Mouse (Mus musculus) kidney, embryonic 14.5 days (tissue): Measurements from ENCODE around the gene Atraid. TPM values are rescaled to one million over a fixed set of nuclear protein-coding genes. Genes with fewer than 3 reads are reported as not detected.

Experiments used
- ATAC-seq: fragments of 200-750 bp; cut with Nextera tagmentation; 2 replicates; pipeline ENCODE4 v1.8.0; 2017; ENCODE audit warnings: moderate number of reproducible peaks, mild to moderate bottlenecking, moderate TSS enrichment, moderate library complexity; ENCODE audit not compliant: low FRiP score, low TSS enrichment
- H3K27ac ChIP-seq: fragments of 300-500 bp; sonication (generic); 2 replicates; pipeline ENCODE4 v1.5.1; 2014; ENCODE audit warnings: low read depth, mild to moderate bottlenecking, low read length, moderate library complexity, mixed read lengths
- H3K27me3 ChIP-seq: fragments of 300-500 bp; sonication (generic); 2 replicates; pipeline ENCODE4 v1.6.1; 2014; ENCODE audit warnings: mild to moderate bottlenecking, low read length; ENCODE audit not compliant: control insufficient read depth, insufficient read depth
- H3K36me3 ChIP-seq: fragments of 300-500 bp; sonication (generic); 2 replicates; pipeline ENCODE4 v1.6.1; 2014; ENCODE audit warnings: low read length, mixed read lengths; ENCODE audit not compliant: control insufficient read depth, insufficient read depth
- H3K4me1 ChIP-seq: fragments of 300-500 bp; sonication (generic); 2 replicates; pipeline ENCODE4 v1.6.1; 2014; ENCODE audit warnings: low read length, mixed read lengths; ENCODE audit not compliant: control insufficient read depth, insufficient read depth
- H3K4me2 ChIP-seq: fragments of 300-500 bp; sonication (generic); replicated peaks from 2 replicates; pipeline ENCODE4 v1.6.1; 2014; ENCODE audit warnings: low read depth, mild to moderate bottlenecking, low read length
- H3K4me3 ChIP-seq: fragments of 300-500 bp; sonication (generic); 2 replicates; pipeline ENCODE4 v1.5.1; 2014; ENCODE audit warnings: mild to moderate bottlenecking, low read length
- H3K9ac ChIP-seq: fragments of 300-500 bp; sonication (generic); 2 replicates; pipeline ENCODE4 v1.6.1; 2014; ENCODE audit warnings: low read depth, mild to moderate bottlenecking, low read length, moderate library complexity
- H3K9me3 ChIP-seq: fragments of 300-500 bp; sonication (generic); 2 replicates; pipeline ENCODE4 v1.6.1; 2016; ENCODE audit warnings: low read length; ENCODE audit not compliant: control insufficient read depth
- WGBS: fragments of 180-500 bp; shearing (Covaris S2); extraction: QIAGEN DNeasy Blood & Tissue Kit; methylation state at CpG from one replicate; pipeline ENCODE4 v1.1.7; 2014; 5-methylcytosine and 5-hydroxymethylcytosine counted together
- polyA plus RNA-seq: library from polyadenylated mRNA; unstranded; fragments of >200 nt; fragmentation: Nextera tagmentation; extraction: Ambion mirVana; gene quantifications from 2 replicates; pipeline ENCODE4 v1.2.1, GENCODE M21; 2014

Gene Atraid
- polyA plus RNA-seq, 1 experiment from 2014 or later, result 144 TPM

DNA sequence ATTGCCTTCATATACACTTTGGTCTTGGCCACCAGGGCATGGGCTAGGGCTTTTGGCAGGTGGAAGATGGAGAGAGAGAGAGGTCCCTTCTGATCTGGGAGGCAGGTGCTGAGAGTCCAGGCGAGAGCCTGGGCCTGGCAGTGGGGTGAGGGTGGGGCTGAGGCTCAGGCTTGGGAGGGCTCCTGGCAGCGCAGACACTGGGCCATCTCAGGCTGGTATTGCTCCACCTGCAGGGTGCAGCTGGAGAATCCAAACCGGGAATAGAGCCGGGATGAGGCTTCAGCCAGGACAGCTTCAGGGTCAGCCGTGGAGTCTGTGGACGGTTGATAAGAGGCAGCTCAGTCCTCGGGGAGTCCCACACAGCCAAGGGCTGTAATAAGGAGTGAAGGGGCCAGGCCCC is 38.5 kb downstream of the Atraid start:
- Histone ChIP-seq H3K4me3 (no peak overlapping the region), H3K27me3 (peaks cover 24% of the 10 kb centered on the region), H3K4me2 (no peak overlapping the region), H3K36me3 (no peaks in the 10 kb centered on the region), H3K9me3 (no peaks in the 10 kb centered on the region), H3K27ac (no peak overlapping the region), H3K9ac (no peak overlapping the region), H3K4me1 (peaks cover 5% of the 10 kb centered on the region)
- ATAC-seq, result no peak
- 31% methylated on average over 7 of the region's 7 CpGs for WGBS

- WGBS, result 75% methylated on average over 2 of the region's 2 CpGs
- Histone ChIP-seq H3K4me2 (no peak overlapping the region), H3K36me3 (no peaks in the 10 kb centered on the region), H3K4me3 (no peak overlapping the region), H3K27me3 (peaks cover 30% of the 10 kb centered on the region), H3K9ac (no peak overlapping the region), H3K9me3 (no peaks in the 10 kb centered on the region), H3K27ac (no peak overlapping the region), H3K4me1 (peaks cover 5% of the 10 kb centered on the region)
- no peak for ATAC-seq
These were observed 39.0 kb downstream of the Atraid start for GRCm38 (mm10) chr5:31087131-31087530.

GRCm38 (mm10) chr5:31092231-31092975 is 44.3 kb downstream of the Atraid start:
- H3K9me3 ChIP-seq, result no peaks in the 10 kb centered on the region
- 0 out of 2 replicates have a peak, but pooled peaks have one; percentile 3 for ATAC-seq
- no peak overlapping the region for H3K27ac ChIP-seq
- peak overlapping the region; percentile 29; the same call in 1 of the 2 replicates for H3K9ac ChIP-seq
- peak overlapping the region; percentile 41 for H3K4me3 ChIP-seq
- H3K36me3 ChIP-seq, result no peaks in the 10 kb centered on the region
- WGBS, result 2% methylated on average over 37 of the region's 53 CpGs
- peak overlapping the region; percentile 50 for H3K4me2 ChIP-seq
- H3K27me3 ChIP-seq, result peaks cover 75% of the 10 kb centered on the region
- peaks cover 20% of the 10 kb centered on the region; the same call in 1 of the 2 replicates for H3K4me1 ChIP-seq

- WGBS, result under 1% methylated on average over 46 of the region's 54 CpGs
- peak overlapping the region; percentile 50 for H3K4me2 ChIP-seq
- ATAC-seq, result peak; percentile 56
- H3K36me3 ChIP-seq, result no peaks in the 10 kb centered on the region
- no peak overlapping the region for H3K27ac ChIP-seq
- H3K9me3 ChIP-seq, result no peaks in the 10 kb centered on the region
- H3K4me1 ChIP-seq, result peaks cover 20% of the 10 kb centered on the region; the same call in 1 of the 2 replicates
- H3K27me3 ChIP-seq, result peaks cover 75% of the 10 kb centered on the region
- H3K9ac ChIP-seq, result peak overlapping the region; percentile 29; the same call in 1 of the 2 replicates
- H3K4me3 ChIP-seq, result peak overlapping the region; percentile 41
These were observed 45.3 kb downstream of the Atraid start for GRCm38 (mm10) chr5:31093151-31094041.

DNA sequence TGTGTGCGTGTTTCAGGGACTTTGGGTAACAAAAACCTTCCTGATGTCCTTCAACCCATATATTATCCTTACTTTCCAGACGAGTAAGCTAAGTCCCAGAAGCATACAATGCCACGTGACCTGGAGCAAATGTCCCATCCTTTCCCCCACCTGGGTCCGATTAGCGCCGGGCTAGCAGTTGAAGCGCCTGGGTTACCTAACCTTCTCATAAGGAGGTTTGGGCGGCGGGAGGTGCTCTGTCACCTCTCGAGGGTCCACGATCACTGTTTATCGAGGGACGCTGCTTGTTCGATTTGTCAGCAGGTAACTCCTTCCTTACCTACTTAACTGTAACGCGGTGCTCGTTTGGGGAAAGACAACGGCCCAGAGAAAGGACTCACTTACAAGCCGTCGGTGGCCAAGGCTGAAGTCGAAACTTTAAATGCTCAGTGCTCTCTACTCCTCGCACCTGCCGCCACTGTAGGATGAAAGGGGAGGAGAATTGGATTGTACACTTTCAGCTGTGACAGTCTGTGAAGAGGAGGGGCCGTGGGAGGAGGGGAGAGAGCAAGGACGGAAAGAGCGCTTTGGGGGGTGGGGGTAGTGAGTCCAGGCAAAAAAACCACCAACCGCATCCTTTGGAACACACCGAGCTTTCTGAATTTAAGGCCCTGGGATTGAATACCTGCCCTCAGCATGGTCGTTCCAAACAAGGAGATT is 46.1 kb downstream of the Atraid start:
- WGBS, result 1% methylated on average over 29 of the region's 29 CpGs
- Histone ChIP-seq H3K36me3 (no peaks in the 10 kb centered on the region), H3K9me3 (no peaks in the 10 kb centered on the region), H3K4me1 (peaks cover 20% of the 10 kb centered on the region; the same call in 1 of the 2 replicates), H3K27ac (no peak overlapping the region), H3K4me3 (peak overlapping the region; percentile 20), H3K4me2 (peak overlapping the region; percentile 45), H3K9ac (no peak overlapping the region), H3K27me3 (peaks cover 73% of the 10 kb centered on the region)
- ATAC-seq, result no peak

DNA sequence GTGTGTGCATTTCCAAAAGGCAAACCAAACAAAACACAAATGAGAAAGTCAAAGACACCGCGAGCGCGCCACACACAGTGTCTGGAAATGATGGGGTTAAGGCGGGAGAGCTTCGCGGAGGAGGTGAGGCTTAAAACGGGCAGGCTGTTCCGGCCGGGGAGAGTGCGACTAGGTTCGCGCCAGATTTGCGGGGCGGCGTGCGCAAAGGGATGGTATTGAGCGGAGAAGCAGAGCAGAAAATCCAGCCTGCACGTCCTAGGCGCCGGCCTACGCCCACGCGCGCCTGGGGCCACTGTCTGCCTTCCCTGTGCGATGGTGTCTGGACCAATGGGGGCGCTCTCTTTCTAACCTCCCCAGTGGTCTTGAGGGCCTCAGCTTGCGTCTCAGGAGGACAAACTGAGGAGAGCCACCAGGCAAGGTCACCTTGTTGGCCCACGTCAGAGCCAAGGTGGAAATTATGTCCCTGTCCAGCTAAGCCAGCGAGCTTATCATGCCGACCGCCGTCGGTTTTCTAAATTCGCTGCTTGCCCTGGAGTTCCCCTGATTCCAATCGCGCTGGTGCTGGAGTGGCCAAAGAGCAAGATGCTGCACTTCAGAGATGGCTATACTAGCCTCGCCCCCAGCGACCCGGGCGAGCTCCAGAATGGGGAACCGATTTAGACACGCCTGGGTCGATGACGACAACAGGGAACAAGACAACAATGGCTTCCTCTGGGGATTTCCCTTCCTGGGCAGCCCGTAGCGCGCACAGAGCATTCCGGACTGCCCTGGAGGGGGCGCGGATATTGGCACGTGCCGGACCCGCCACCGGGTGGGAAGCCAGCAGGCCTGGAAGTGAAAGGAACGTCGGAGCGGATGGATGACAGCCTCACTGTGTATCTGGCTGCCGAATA is 46.9 kb downstream of the Atraid start:
- ATAC-seq, result peak; percentile 26; the same call in 1 of the 2 replicates
- no peak overlapping the region for H3K9ac ChIP-seq
- no peaks in the 10 kb centered on the region for H3K9me3 ChIP-seq
- H3K4me3 ChIP-seq, result peak overlapping the region; percentile 20
- peaks cover 65% of the 10 kb centered on the region for H3K27me3 ChIP-seq
- WGBS, result under 1% methylated on average over 59 of the region's 59 CpGs
- peak overlapping the region; percentile 45 for H3K4me2 ChIP-seq
- peaks cover 20% of the 10 kb centered on the region; the same call in 1 of the 2 replicates for H3K4me1 ChIP-seq
- H3K27ac ChIP-seq, result no peak overlapping the region
- no peaks in the 10 kb centered on the region for H3K36me3 ChIP-seq

DNA sequence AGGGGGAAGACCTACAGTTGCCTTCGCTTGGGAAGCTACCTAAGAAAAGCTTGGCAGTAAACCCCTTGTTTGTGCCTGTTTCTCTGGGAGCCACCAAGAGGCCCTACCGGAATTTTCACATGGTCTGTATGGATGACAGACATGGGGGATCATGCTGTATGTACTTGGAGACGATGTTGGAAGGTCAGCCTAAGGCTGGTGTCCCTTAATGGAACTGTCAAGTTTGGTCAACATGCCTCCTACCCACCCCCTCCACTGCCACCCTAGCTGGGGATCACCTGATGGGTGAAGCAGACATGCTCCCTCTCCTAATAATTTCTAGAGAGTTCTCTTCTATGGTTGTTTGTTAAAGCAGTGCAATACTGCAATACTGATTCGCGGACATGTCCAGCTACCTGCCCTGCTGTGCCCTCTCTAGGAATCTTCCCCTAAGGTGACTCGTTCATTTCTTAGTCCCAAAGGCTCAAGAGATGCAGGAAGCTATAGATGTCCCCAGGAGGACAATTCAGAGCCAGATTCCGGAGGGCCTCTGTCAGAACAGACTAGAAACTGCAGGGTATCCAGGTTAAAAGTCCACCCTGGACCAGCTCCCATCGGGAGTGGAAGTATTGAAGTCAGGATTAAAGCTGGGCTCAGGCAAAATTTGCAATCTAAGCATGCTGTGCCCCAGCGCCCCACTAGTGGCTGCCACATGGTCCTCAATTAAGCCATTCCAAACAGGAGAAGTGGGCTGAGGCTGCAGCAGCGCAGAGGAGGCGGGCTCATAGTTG is 47.8 kb downstream of the Atraid start:
- WGBS, result 17% methylated on average over 11 of the region's 11 CpGs
- Histone ChIP-seq H3K9me3 (no peaks in the 10 kb centered on the region), H3K4me2 (peak overlapping the region; percentile 45; the same call in 1 of the 2 replicates), H3K36me3 (no peaks in the 10 kb centered on the region), H3K27me3 (peaks cover 57% of the 10 kb centered on the region), H3K4me3 (peak overlapping the region; percentile 20), H3K27ac (no peak overlapping the region), H3K4me1 (peaks cover 20% of the 10 kb centered on the region; the same call in 1 of the 2 replicates), H3K9ac (no peak overlapping the region)
- no peak for ATAC-seq
